Mouse (Mus musculus): ENCODE measurements at regions not wholly inside any gene's neighbourhood (a gene's known extent, or its start where the extent isn't known, plus 50 kb on each side); places are given as distances from the start of the nearest gene placed in this dataset.

- Histone ChIP-seq H3K27ac (no peak overlapping the region), H3K4me3 (no peak overlapping the region)
- DNase-seq: no peak
- no peak for TF ChIP-seq CTCF (IDR thresholded peaks at IDR 0.05)
- intact Hi-C loops (cut with DNase I): no loop called here
Observed at GRCm38 (mm10) chr1:143130257-143130656, 510.2 kb upstream of the B3galt2 start.

- no peak overlapping the region for H3K4me3 ChIP-seq
- no peak for DNase-seq
- no peak overlapping the region for H3K27ac ChIP-seq
- intact Hi-C loops (cut with DNase I): no loop called here
- TF ChIP-seq CTCF (IDR thresholded peaks at IDR 0.05): no peak
Observed at GRCm38 (mm10) chr1:143132806-143133205, 507.7 kb upstream of the B3galt2 start.

GRCm38 (mm10) chr1:143145111-143145984 is 495.1 kb upstream of the B3galt2 start:
- TF ChIP-seq CTCF (IDR thresholded peaks at IDR 0.05): no peak
- DNase-seq: no peak
- intact Hi-C loops (cut with DNase I): no loop called here
- Histone ChIP-seq H3K27ac (no peak overlapping the region), H3K4me3 (no peak overlapping the region)

GRCm38 (mm10) chr1:143171286-143171685 is 469.2 kb upstream of the B3galt2 start:
- intact Hi-C loops (cut with DNase I): no loop called here
- peak; percentile 28 for DNase-seq
- H3K27ac ChIP-seq: no peak overlapping the region
- TF ChIP-seq CTCF (IDR thresholded peaks at IDR 0.05): no peak
- peak overlapping the region; percentile 29 for H3K4me3 ChIP-seq

GRCm38 (mm10) chr1:143173836-143174235 is 466.6 kb upstream of the B3galt2 start:
- Histone ChIP-seq H3K27ac (no peak overlapping the region), H3K4me3 (no peak overlapping the region)
- no peak for DNase-seq
- TF ChIP-seq CTCF (IDR thresholded peaks at IDR 0.05): no peak
- intact Hi-C loops (cut with DNase I): no loop called here

GRCm38 (mm10) chr1:143192167-143192793 is 448.2 kb upstream of the B3galt2 start:
- no peak for TF ChIP-seq CTCF (IDR thresholded peaks at IDR 0.05)
- intact Hi-C loops (cut with DNase I): no loop called here
- DNase-seq: no peak
- H3K4me3 ChIP-seq: no peak overlapping the region
- no peak overlapping the region for H3K27ac ChIP-seq

- intact Hi-C loops (cut with DNase I): no loop called here
- H3K27ac ChIP-seq: no peak overlapping the region
- no peak for TF ChIP-seq CTCF (IDR thresholded peaks at IDR 0.05)
Observed at GRCm38 (mm10) chr1:143200213-143200889, 440.1 kb upstream of the B3galt2 start.

GRCm38 (mm10) chr1:143200971-143201370 is 439.5 kb upstream of the B3galt2 start:
- no peak overlapping the region for H3K27ac ChIP-seq
- no peak for TF ChIP-seq CTCF (IDR thresholded peaks at IDR 0.05)
- no peak overlapping the region for H3K4me3 ChIP-seq
- intact Hi-C loops (cut with DNase I): no loop called here
- DNase-seq: no peak

More at GRCm38 (mm10) chr1:143200213-143200889, 440.1 kb upstream of the B3galt2 start:
- no peak overlapping the region for H3K4me3 ChIP-seq
- no peak for DNase-seq

- no peak overlapping the region for H3K27ac ChIP-seq
- no peak for TF ChIP-seq CTCF (IDR thresholded peaks at IDR 0.05)
- intact Hi-C loops (cut with DNase I): no loop called here
- H3K4me3 ChIP-seq: no peak overlapping the region
- DNase-seq: no peak
Observed at GRCm38 (mm10) chr1:143202182-143202581, 438.3 kb upstream of the B3galt2 start.

- no peak for DNase-seq
- Histone ChIP-seq H3K4me3 (no peak overlapping the region), H3K27ac (no peak overlapping the region)
- intact Hi-C loops (cut with DNase I): no loop called here
- no peak for TF ChIP-seq CTCF (IDR thresholded peaks at IDR 0.05)
Observed at GRCm38 (mm10) chr1:143204070-143204469, 436.4 kb upstream of the B3galt2 start.

GRCm38 (mm10) chr1:143206995-143207394 is 433.5 kb upstream of the B3galt2 start:
- intact Hi-C loops (cut with DNase I): no loop called here
- TF ChIP-seq CTCF (IDR thresholded peaks at IDR 0.05): no peak
- no peak for DNase-seq
- H3K4me3 ChIP-seq: no peak overlapping the region
- no peak overlapping the region for H3K27ac ChIP-seq

GRCm38 (mm10) chr1:143207399-143208065 is 432.9 kb upstream of the B3galt2 start:
- Histone ChIP-seq H3K27ac (no peak overlapping the region), H3K4me3 (no peak overlapping the region)
- no peak for TF ChIP-seq CTCF (IDR thresholded peaks at IDR 0.05)
- no peak for DNase-seq
- intact Hi-C loops (cut with DNase I): no loop called here
